In the genomic region with DNA sequence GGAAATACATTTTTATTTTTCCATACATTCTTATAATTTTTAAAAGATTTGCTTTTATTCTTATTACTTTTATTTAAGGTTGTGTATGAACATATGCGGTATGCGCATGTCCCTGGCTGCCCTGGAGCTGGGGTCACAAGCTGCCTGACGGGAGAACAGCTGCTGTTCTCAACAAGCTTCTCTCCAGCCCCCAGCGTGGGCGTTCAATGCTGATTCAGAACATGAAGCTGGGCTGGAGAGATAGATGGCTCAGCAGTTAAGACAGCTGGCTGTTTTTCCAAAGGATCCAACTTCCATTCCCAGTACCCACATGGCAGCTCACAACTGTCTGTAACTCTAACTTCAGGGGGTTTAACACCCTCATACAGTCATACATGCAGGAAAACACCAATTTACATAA, we compare ENCODE assay signal across 22 mouse cellular contexts. TPM values are rescaled to one million over a fixed set of nuclear protein-coding genes. Genes with fewer than 3 reads are reported as not detected.
DNase-seq lines count a peak whose midpoint lies in the region; ATAC-seq lines count a peak whose summit lies in the region.
"Had no signal": no experiment of that assay in that cellular context is flagged by ENCODE, and none has a peak within 500 bp of the region (broad histone marks: within the 10 kb centered on the region; RNA-seq: fewer than 3 reads in every experiment).

No protein-coding gene starts in this region.

- DNase-seq in heart, adult 11 months, result peak; percentile 72
- DNase-seq in heart, adult 8-10 months (ENCODE audit: low spot score), result no peak
- DNase-seq in layer of hippocampus, adult 9-10 months (ENCODE audit: low spot score), result peak; percentile 37
- peak; percentile 65 to 83 for DNase-seq in left cerebral cortex, postnatal 14 days (ENCODE audit: low spot score in 2 of 2)
- peak; percentile 52 to 75 for DNase-seq in right cerebral cortex, postnatal 36 days (ENCODE audit: low spot score in 2 of 2)
- no peak for DNase-seq in kidney, adult 11 months
- DNase-seq: adrenal gland, adult 8-10 months; cerebellum, adult 9-11 months; embryo, embryonic 11 days; kidney, postnatal 25 days; liver had no signal

- no peak overlapping the region for H3K4me3 ChIP-seq in kidney, embryonic 15.5 days (replicated peaks)
- H3K4me3 ChIP-seq: erythroblast, embryonic 14.5 days; heart, embryonic 12.5 days; hindbrain, embryonic 10.5 days; megakaryocyte, embryonic 14.5 days had no signal

- H3K4me2 ChIP-seq in kidney, embryonic 15.5 days, result no peak overlapping the region
- H3K4me2 ChIP-seq: heart, embryonic 12.5 days had no signal

- H3K27me3 ChIP-seq in kidney, embryonic 15.5 days, result no peaks in the 10 kb centered on the region
- H3K27me3 ChIP-seq: heart, embryonic 12.5 days; megakaryocyte, embryonic 14.5 days had no signal

- ATAC-seq in erythroid progenitor cell, adult 5-6 weeks (replicated peaks; ENCODE audit: low FRiP score, poor library complexity, severe bottlenecking), result no peak
- ATAC-seq in kidney, embryonic 15.5 days (replicated peaks; ENCODE audit: low FRiP score), result no peak

- peaks cover 74% of the 10 kb centered on the region for H3K36me3 ChIP-seq in kidney, embryonic 15.5 days

- WGBS in kidney, embryonic 15.5 days, result 82% methylated on average over 5 of the region's 5 CpGs

- H3K4me1 ChIP-seq in kidney, embryonic 15.5 days, result no peaks in the 10 kb centered on the region
- H3K4me1 ChIP-seq: heart, embryonic 12.5 days; hindbrain, embryonic 10.5 days; megakaryocyte, embryonic 14.5 days had no signal

- intact Hi-C loops in left cerebral cortex, postnatal 14 days (cut with DNase I), result no loop called here

- no peak overlapping the region for H3K27ac ChIP-seq in kidney, embryonic 15.5 days
- H3K27ac ChIP-seq: hindbrain, embryonic 10.5 days had no signal

- no peaks in the 10 kb centered on the region for H3K9me3 ChIP-seq in kidney, embryonic 15.5 days (replicated peaks)
- H3K9me3 ChIP-seq: heart, embryonic 12.5 days; hindbrain, embryonic 10.5 days; megakaryocyte, embryonic 14.5 days had no signal

- no peak overlapping the region for H3K9ac ChIP-seq in kidney, embryonic 15.5 days
- H3K9ac ChIP-seq: heart, embryonic 12.5 days had no signal

RNA-seq across cellular contexts. Expression of a gene that starts 22.3 kb away (rescaled TPM):
- total RNA-seq in heart, adult 8-10 months (2022), result 1 to 10 TPM; 1.5 to 3.6 (median 2.7) TPM
- 1 to 10 TPM; 5.7 to 6.3 TPM for total RNA-seq in left cerebral cortex, postnatal 14 days (2021)
- 183 and 207 TPM in 2 replicates for total RNA-seq in erythroid progenitor cell, adult 5-6 weeks (2015; ENCODE audit: low replicate concordance)
- 393 and 448 TPM in 2 replicates for total RNA-seq in erythroid progenitor cell, adult 5-6 weeks (2017; ENCODE audit: low replicate concordance)
- polyA plus RNA-seq in kidney, embryonic 15.5 days (2015; fragmentation: Nextera tagmentation; extraction: Ambion mirVana), result 198 and 226 TPM in 2 replicates

RNA-seq across cellular contexts. Expression of a gene that starts 35.7 kb away (rescaled TPM):
- total RNA-seq in heart, adult 8-10 months (2022), result not detected
- not detected for total RNA-seq in left cerebral cortex, postnatal 14 days (2021)
- not detected in 2 replicates for total RNA-seq in erythroid progenitor cell, adult 5-6 weeks (2015; ENCODE audit: low replicate concordance)
- total RNA-seq in erythroid progenitor cell, adult 5-6 weeks (2017; ENCODE audit: low replicate concordance), result not detected in 2 replicates
- polyA plus RNA-seq in kidney, embryonic 15.5 days (2015; fragmentation: Nextera tagmentation; extraction: Ambion mirVana), result 1.5 and 3.0 TPM in 2 replicates
- total RNA-seq: gastrocnemius, adult 8-10 months; neutrophil, adult 5-6 weeks had no signal
- polyA plus RNA-seq: erythroblast, embryonic 14.5 days; heart, embryonic 12.5 days; hindbrain, embryonic 10.5 days; intestine, embryonic 14.5 days; small intestine, adult 2 months; stomach, embryonic 14.5 days had no signal

Comparison
In these comparisons a context has a peak if more than half of its experiments do, and no peak if none do; other contexts are left out.
1. DNase-seq: peak in heart, adult 11 months (single experiment), layer of hippocampus, adult 9-10 months (single experiment), left cerebral cortex, postnatal 14 days (2 of 2) and right cerebral cortex, postnatal 36 days (2 of 2); none in heart, adult 8-10 months (single experiment) and kidney, adult 11 months (single experiment).
2. RNA of a gene that starts 22.3 kb away (total RNA-seq): 183 to 448 TPM in erythroid progenitor cell, adult 5-6 weeks; 5.7 to 6.3 TPM in left cerebral cortex, postnatal 14 days and 1.5 to 3.6 TPM in heart, adult 8-10 months; every median in the first group is over 10 times any median in the second.